Mouse (Mus musculus) bone marrow macrophage, adult 2 months (primary cell): Measurements from ENCODE around the gene Coq9.

Experiments used
- CTCF ChIP-seq: IDR thresholded peaks from 2 replicates; pipeline ENCODE4 v1.5.1; 2012; ENCODE audit warnings: low read depth, mild to moderate bottlenecking, low read length, moderate library complexity
- POLR2A ChIP-seq: IDR thresholded peaks from 2 replicates; pipeline ENCODE4 v1.6.1; 2012; ENCODE audit warnings: mild to moderate bottlenecking, low read depth, low read length, borderline replicate concordance

GRCm38 (mm10) chr8:94794368-94794767 lies 43.8 kb upstream of the Coq9 start:
- TF ChIP-seq POLR2A (no peak), CTCF (no peak)
